Mouse (Mus musculus) hindbrain, embryonic 11.5 days (tissue): Measurements from ENCODE around the gene Cul9. TPM values are rescaled to one million over a fixed set of nuclear protein-coding genes. Genes with fewer than 3 reads are reported as not detected.
A peak's percentile ranks its signal among the peaks of the same experiment; 100 is the strongest.
"Not testable (repeated sequence)": the region's sequence is repeated elsewhere in the genome, so short reads cannot be mapped to it uniquely, and the experiment has no call there.

ENCODE experiments used
- ATAC-seq: fragments of 200-750 bp; cut with Nextera tagmentation; 2 replicates; pipeline ENCODE4 v1.8.0; 2017; ENCODE audit warnings: mild to moderate bottlenecking, moderate TSS enrichment, moderate library complexity; ENCODE audit not compliant: low FRiP score
- DNase-seq: peaks from one replicate; pipeline ENCODE4 v3.0.0-alpha.2; 2015; ENCODE audit warnings: low spot score
- H3K27ac ChIP-seq: fragments of 300-500 bp; sonication (generic); 2 replicates; pipeline ENCODE4 v1.5.1; 2014; ENCODE audit warnings: mild to moderate bottlenecking, low read depth, low read length
- H3K27me3 ChIP-seq: fragments of 300-500 bp; sonication (generic); 2 replicates; pipeline ENCODE4 v1.6.1; 2014; ENCODE audit warnings: mild to moderate bottlenecking, low read length, moderate library complexity, mixed read lengths; ENCODE audit not compliant: control insufficient read depth, insufficient read depth
- H3K36me3 ChIP-seq: fragments of 300-500 bp; sonication (generic); 2 replicates; pipeline ENCODE4 v1.6.1; 2014; ENCODE audit warnings: mild to moderate bottlenecking, low read length, moderate library complexity, mixed read lengths; ENCODE audit not compliant: control insufficient read depth, insufficient read depth
- H3K4me1 ChIP-seq: fragments of 300-500 bp; sonication (generic); replicated peaks from 2 replicates; pipeline ENCODE4 v1.6.1; 2014; ENCODE audit warnings: low read length, mixed read lengths; ENCODE audit not compliant: control insufficient read depth, insufficient read depth
- H3K4me2 ChIP-seq: fragments of 300-500 bp; sonication (generic); replicated peaks from 2 replicates; pipeline ENCODE4 v1.6.1; 2014; ENCODE audit warnings: mild to moderate bottlenecking, low read depth, low read length
- H3K4me3 ChIP-seq: fragments of 300-500 bp; sonication (generic); 2 replicates; pipeline ENCODE4 v1.5.1; 2014; ENCODE audit warnings: low read depth, low read length
- H3K9ac ChIP-seq: fragments of 300-500 bp; sonication (generic); 2 replicates; pipeline ENCODE4 v1.6.1; 2014; ENCODE audit warnings: low read depth, low read length
- H3K9me3 ChIP-seq: fragments of 300-500 bp; sonication (generic); 2 replicates; pipeline ENCODE4 v1.6.1; 2016; ENCODE audit warnings: low read length; ENCODE audit not compliant: control insufficient read depth
- WGBS: fragments of 180-500 bp; shearing (Covaris S2); extraction: QIAGEN DNeasy Blood & Tissue Kit; methylation state at CpG from one replicate; pipeline ENCODE4 v1.1.7; 2014; 5-methylcytosine and 5-hydroxymethylcytosine counted together
- polyA plus RNA-seq: library from polyadenylated mRNA; unstranded; fragments of >200 nt; fragmentation: Nextera tagmentation; extraction: Ambion mirVana; gene quantifications from 2 replicates; pipeline ENCODE4 v1.2.1, GENCODE M21; 2014

Cul9 gene
- polyA plus RNA-seq, 1 experiment from 2014 or later: 4.8 TPM

DNA sequence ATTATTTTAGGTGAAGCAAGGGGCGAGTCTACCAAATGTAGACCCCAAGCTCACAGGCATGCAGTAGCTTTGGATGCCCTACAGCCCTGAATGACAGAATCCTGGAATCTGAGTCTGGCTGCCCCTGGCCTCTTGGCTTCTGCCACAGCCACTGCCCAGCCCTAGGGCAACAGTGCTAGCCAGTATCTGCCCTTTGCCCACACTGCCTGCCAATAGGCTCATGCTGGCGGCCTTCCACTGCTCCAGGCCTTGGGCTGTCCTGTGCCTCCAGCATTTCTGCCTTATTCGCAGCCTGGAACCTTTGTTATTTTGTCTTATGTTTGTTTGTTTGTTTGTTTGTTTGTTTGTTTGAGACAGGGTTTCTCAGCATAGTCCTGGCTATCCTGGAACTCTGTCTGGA lies 40.6 kb downstream of the Cul9 start:
- Histone ChIP-seq H3K27me3 (no peaks in the 10 kb centered on the region), H3K4me1 (no peaks in the 10 kb centered on the region), H3K4me2 (no peak overlapping the region), H3K9ac (no peak overlapping the region), H3K9me3 (no peaks in the 10 kb centered on the region), H3K36me3 (no peaks in the 10 kb centered on the region), H3K4me3 (no peak overlapping the region), H3K27ac (no peak overlapping the region)
- WGBS: 88% methylated on average over 3 of the region's 3 CpGs
- DNase-seq (no peak), ATAC-seq (no peak)

DNA sequence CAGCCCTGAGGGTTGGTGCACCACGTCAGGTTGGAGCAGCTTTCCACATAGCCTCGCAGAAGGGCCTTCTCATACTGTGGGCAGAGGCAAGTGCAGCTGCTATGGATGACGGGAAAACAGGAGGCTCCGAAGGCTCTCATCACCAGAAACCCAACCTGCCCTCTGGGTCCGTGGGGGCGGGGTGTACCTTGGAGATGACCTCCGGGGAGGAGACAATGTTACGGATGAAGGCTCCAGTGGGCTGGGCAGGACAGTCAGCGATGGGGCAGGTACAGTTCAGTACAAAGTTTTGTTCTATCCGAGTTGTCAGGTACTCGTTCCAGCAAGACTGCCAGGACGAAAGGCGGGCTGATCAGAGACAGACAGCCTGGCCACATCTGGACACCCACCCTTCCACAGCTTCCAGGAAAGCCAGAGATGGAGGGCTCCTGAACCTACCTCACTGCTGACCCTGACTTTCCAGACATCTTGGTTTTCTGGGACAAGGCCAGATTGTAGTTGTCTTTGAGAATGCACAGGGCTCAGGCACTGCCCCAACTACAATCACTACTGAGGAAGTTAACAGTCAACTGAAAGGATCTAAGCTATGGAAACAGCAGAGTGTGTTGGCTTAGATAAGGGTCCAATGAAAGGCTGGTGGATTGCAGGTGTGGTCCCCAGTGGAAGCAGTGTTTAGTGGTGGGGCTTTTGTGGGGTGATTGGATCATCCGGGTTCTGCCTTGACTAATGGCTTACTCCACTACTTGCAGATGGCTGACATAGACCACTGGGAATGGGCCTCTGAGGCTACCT lies 42.1 kb downstream of the Cul9 start:
- 82% methylated on average over 14 of the region's 14 CpGs for WGBS

DNA sequence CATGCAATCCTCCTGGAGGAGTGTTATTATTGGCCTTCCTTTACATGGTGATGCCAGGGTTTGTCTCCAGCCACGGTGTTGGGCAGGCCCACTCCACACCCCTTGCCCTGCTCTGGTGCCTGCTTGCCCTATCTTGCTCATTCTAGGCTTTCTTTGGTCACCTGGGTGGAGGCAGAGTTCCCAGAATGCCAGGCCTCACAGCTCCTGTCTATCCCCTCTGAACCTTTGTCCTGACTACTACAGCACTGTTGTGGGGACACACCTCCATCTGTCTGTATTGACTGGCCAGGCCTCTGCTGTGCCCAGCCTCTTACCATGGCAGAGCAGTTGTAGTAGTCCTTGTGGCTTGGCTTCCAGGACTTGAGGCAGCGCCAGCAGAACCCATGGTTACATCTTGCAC lies 43.4 kb downstream of the Cul9 start:
- H3K27ac ChIP-seq: no peak overlapping the region
- no peak overlapping the region for H3K9ac ChIP-seq
- WGBS: 92% methylated on average over 2 of the region's 2 CpGs
- H3K9me3 ChIP-seq: no peaks in the 10 kb centered on the region
- no peak overlapping the region for H3K4me2 ChIP-seq
- ATAC-seq (no peak), DNase-seq (no peak)
- H3K4me1 ChIP-seq: 0 out of 2 replicates have a peak, but pooled peaks cover under 1% of the 10 kb centered on the region
- no peaks in the 10 kb centered on the region for H3K27me3 ChIP-seq
- H3K36me3 ChIP-seq: no peaks in the 10 kb centered on the region
- H3K4me3 ChIP-seq: no peak overlapping the region

More for the DNA sequence above, 42.1 kb downstream of the Cul9 start:
- H3K4me3 ChIP-seq: no peak overlapping the region
- DNase-seq (no peak), ATAC-seq (no peak)
- H3K27me3 ChIP-seq: no peaks in the 10 kb centered on the region
- H3K27ac ChIP-seq: no peak overlapping the region
- H3K9me3 ChIP-seq: no peaks in the 10 kb centered on the region
- H3K4me2 ChIP-seq: no peak overlapping the region
- H3K9ac ChIP-seq: no peak overlapping the region
- no peaks in the 10 kb centered on the region for H3K36me3 ChIP-seq
- H3K4me1 ChIP-seq: no peaks in the 10 kb centered on the region

DNA sequence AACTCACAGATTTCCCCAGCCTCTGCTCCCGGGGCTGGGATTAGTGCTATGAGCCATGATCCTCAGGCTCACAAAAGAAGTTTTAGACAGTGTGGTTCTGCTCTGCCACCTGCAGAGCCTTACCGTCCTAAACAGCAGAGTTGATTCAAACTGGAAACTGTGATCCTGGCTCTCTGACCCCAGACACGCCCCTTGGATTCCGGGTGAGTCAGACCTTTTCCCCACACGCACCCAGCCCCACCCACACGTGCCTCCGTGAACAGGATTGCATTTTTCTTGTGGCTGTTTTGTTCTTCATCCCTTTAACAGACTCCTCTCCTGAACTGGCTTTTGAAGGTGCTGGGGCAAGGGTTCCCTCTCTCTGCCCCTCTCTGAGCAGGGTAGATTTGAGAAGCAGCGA lies 48.2 kb downstream of the Cul9 start:
- H3K9me3 ChIP-seq: no peaks in the 10 kb centered on the region
- DNase-seq (no peak), ATAC-seq (no peak)
- WGBS: 77% methylated on average over 8 of the region's 8 CpGs
- H3K4me1 ChIP-seq: 0 out of 2 replicates have a peak, but pooled peaks cover 2% of the 10 kb centered on the region
- no peaks in the 10 kb centered on the region; the same call in 1 of the 2 replicates for H3K27me3 ChIP-seq
- H3K4me2 ChIP-seq: no peak overlapping the region
- no peak overlapping the region for H3K27ac ChIP-seq
- H3K9ac ChIP-seq: no peak overlapping the region
- H3K4me3 ChIP-seq: no peak overlapping the region
- no peaks in the 10 kb centered on the region for H3K36me3 ChIP-seq

DNA sequence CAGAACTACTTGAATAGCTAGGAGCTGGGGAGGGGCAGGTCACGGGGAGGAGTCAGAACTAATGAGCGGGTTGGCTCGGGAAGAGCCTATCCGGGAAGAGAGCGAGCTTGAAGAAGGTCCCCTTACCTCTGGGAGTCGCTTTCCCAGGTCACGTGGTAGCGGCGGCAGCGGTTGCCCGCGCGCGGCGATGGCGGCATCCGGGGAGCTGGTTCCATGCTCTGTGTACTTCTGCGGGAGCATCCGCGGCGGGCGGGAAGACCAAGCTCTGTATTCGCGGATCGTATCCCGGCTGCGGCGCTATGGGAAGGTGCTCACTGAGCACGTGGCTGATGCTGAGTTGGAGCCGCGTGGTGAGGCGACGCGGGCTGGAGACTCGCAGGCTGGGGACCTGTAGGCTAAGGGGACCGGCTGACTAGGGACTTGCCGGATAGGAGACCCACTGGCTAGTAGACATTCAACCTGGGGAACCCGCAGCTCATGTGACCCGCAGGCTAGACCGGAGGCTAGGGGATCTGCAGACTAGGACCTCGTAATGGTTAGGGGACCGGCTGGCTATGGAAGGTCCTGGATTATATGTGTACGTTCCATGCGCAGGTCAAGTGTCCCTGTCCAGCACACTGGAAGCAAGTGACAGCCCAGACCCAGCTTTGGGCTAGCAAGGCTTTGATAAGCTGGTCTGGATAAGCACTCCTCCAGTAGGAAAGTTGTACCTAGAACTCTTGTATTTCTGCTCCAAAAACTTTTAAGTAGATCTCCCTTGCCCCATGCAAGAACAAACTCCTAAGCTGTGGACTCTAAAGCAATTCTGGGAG lies 49.4 kb downstream of the Cul9 start, which contains the start of gene Dnph1:
Gene Dnph1, plus strand, starts transcription at position 89 of the 812 bp plus-strand sequence.
- Histone ChIP-seq H3K4me3 (peak within 1 kb of the TSS; percentile 62), H3K36me3 (no peaks in the 10 kb centered on the region), H3K9ac (peak within 1 kb of the TSS; percentile 83), H3K27ac (no peak within 1 kb of the TSS), H3K9me3 (no peaks in the 10 kb centered on the region), H3K4me1 (0 out of 2 replicates have a peak, but pooled peaks cover 2% of the 10 kb centered on the region), H3K27me3 (no peaks in the 10 kb centered on the region; the same call in 1 of the 2 replicates), H3K4me2 (peak within 1 kb of the TSS; percentile 75)
- DNase-seq (peak; percentile 85), ATAC-seq (peak; percentile 97)
- WGBS: under 1% methylated on average over 44 of the region's 44 CpGs

DNA sequence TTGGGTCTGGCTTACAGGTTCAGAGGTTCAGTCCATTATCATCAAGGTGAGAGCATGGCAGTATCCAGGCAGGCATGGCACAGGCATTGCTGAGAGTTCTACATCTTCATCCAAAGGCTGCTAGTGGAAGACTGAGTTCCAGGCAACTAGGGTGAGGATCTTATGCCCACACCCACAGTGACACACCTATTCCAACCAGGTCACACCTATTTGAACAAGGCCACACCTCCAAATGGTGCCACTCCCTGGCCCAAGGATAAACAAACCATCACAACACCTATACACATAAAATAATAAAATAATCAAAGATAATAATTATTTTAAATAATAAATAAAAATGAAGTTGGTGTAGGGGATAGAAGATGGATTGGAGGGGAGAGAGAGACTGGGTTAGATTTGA lies 50.1 kb downstream of the Cul9 start:
- H3K27ac ChIP-seq, H3K4me3 ChIP-seq, H3K27me3 ChIP-seq, H3K9ac ChIP-seq, H3K9me3 ChIP-seq, DNase-seq, H3K36me3 ChIP-seq, H3K4me1 ChIP-seq, H3K4me2 ChIP-seq: not testable (repeated sequence)
- peak; percentile 8 for ATAC-seq

DNA sequence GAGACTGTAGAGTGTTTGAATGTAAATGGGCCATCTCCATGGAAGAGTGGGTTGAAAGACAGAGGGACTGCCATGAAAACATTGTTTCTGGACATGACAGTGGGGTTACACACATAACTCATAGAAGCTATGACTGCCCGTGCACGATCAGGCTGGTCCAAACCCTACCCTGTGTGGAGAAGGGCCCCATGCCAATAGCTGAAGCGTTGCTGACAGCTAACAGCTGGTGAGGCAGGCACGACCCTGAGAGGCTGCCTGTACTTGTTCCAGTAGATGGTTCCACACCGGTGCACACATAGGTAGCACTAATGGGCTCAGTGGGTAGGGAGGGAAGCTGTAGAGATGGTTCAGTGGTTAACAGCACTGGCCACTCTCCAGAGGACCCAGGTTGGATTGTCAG lies 50.7 kb downstream of the Cul9 start:
- Histone ChIP-seq H3K27me3 (no peaks in the 10 kb centered on the region; the same call in 1 of the 2 replicates), H3K9ac (no peak overlapping the region), H3K4me3 (no peak overlapping the region), H3K4me2 (no peak overlapping the region), H3K27ac (no peak overlapping the region), H3K36me3 (no peaks in the 10 kb centered on the region), H3K4me1 (0 out of 2 replicates have a peak, but pooled peaks cover 2% of the 10 kb centered on the region), H3K9me3 (no peaks in the 10 kb centered on the region)
- DNase-seq (no peak), ATAC-seq (no peak)
- WGBS: 89% methylated on average over 5 of the region's 5 CpGs

DNA sequence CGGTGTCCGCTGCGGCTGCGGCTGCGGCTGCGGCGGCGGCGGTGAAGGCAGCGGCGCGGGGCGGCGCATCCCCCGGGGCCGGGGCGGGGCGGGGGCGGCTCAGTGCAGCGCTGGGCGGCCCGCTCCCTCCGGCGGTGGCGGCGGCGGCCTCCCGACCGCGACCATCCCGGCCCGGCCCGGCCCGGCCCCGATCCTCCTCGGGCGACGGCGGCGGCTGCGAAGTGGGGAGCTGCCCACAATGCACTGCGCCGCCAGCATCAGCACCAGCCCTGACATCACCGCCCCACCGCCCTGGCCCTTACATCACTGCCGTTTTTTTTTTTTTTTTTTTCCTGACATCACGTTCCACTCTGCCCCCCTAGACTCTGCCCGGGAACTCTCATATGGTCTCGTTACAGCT lies 58.8 kb downstream of the Cul9 start, which contains the start of gene Ttbk1:
Gene Ttbk1, minus strand, starts transcription at position 245 of the 400 bp plus-strand sequence.
- Histone ChIP-seq H3K9me3 (no peaks in the 10 kb centered on the region), H3K9ac (peak within 1 kb of the TSS; percentile 83), H3K4me2 (peak within 1 kb of the TSS; percentile 80), H3K4me1 (peaks cover 8% of the 10 kb centered on the region), H3K27ac (no peak within 1 kb of the TSS), H3K4me3 (peak within 1 kb of the TSS; percentile 66), H3K36me3 (no peaks in the 10 kb centered on the region), H3K27me3 (peaks cover 26% of the 10 kb centered on the region)
- WGBS: 0% methylated on average over 11 of the region's 49 CpGs
- ATAC-seq (peak; percentile 49), DNase-seq (peak; percentile 71)
